ENCODE assay signal across 20 mouse cellular contexts in the genomic region with DNA sequence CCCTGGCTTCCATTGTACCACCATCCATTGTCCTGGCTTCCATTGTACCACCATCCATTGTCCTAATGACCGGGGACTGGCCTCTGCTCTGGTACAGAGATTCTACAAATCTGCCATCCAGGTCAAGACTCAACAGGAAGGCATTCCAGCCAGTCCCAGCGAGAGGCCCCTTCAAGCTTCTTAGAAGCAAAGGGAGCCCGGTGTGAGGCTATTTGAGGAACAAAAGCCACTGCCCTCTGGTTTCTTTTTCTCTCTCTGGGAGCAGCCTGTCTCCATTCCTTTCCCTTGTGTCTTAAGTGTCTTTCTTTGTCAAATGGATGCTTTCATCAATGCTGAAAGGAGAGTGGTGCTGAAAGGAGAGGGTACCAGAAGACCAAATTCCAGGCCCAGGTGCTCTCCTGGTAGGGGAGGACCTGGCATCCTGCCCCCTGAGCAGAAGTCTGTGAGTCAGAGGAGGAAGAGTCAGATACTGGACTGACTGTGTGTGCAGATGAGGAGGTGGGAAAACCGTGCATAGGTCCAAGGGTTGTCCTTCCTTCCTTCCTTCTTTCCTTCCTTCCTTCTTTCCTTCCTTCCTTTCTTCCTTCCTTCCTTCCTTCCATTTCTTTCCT. TPM values are rescaled to one million over a fixed set of nuclear protein-coding genes. Genes with fewer than 3 reads are reported as not detected.
A peak's percentile ranks its signal among the peaks of the same experiment; 100 is the strongest.
DNase-seq lines count a peak whose midpoint lies in the region; ATAC-seq lines count a peak whose summit lies in the region.
"Had no signal": no experiment of that assay in that cellular context is flagged by ENCODE, and none has a peak within 500 bp of the region (broad histone marks: within the 10 kb centered on the region; RNA-seq: fewer than 3 reads in every experiment).

No protein-coding gene starts in this region.

- no peak overlapping the region for H3K9ac ChIP-seq in neural tube, embryonic 15.5 days (replicated peaks)
- H3K9ac ChIP-seq: forebrain, embryonic 12.5 days; hindbrain, embryonic 15.5 days; liver, embryonic 12.5 days; lung, embryonic 15.5 days; midbrain, embryonic 15.5 days had no signal

- H3K4me1 ChIP-seq in neural tube, embryonic 15.5 days = no peaks in the 10 kb centered on the region
- H3K4me1 ChIP-seq: hindbrain, embryonic 15.5 days; lung, embryonic 15.5 days; midbrain, embryonic 15.5 days had no signal

- H3K27me3 ChIP-seq in neural tube, embryonic 15.5 days (replicated peaks) = no peaks in the 10 kb centered on the region
- H3K27me3 ChIP-seq: CH12.LX; forebrain, embryonic 12.5 days; hindbrain, embryonic 15.5 days; lung, embryonic 15.5 days; midbrain, embryonic 15.5 days had no signal

- WGBS in neural tube, embryonic 15.5 days = 12% methylated on average over 4 of the region's 4 CpGs

- ATAC-seq in neural tube, embryonic 15.5 days (ENCODE audit: low FRiP score) = no peak
- ATAC-seq: intestine, postnatal 0 days; liver, embryonic 12.5 days; midbrain, embryonic 15.5 days had no signal

- H3K36me3 ChIP-seq in neural tube, embryonic 15.5 days = no peaks in the 10 kb centered on the region
- H3K36me3 ChIP-seq: forebrain, embryonic 12.5 days; heart, embryonic 10.5 days; hindbrain, embryonic 15.5 days; liver, embryonic 12.5 days; lung, embryonic 15.5 days; midbrain, embryonic 15.5 days had no signal

- no peak overlapping the region for H3K4me2 ChIP-seq in neural tube, embryonic 15.5 days
- H3K4me2 ChIP-seq: forebrain, embryonic 12.5 days; hindbrain, embryonic 15.5 days; liver, embryonic 12.5 days; lung, embryonic 15.5 days; midbrain, embryonic 15.5 days had no signal

- DNase-seq in cerebellum, adult 18-20 months = peak; percentile 60 to 61
- DNase-seq in cerebellum, postnatal 4 days (ENCODE audit: low spot score in 2 of 2) = no peak
- peak; percentile 33 for DNase-seq in neural tube, embryonic 10.5 days (ENCODE audit: extremely low spot score, low spot score)
- DNase-seq in cerebellum, postnatal 36 days = peak; percentile 61 to 68
- no peak for DNase-seq in yolk sac, embryonic 10.5 days (ENCODE audit: low spot score)
- no peak for DNase-seq in right cerebral cortex, postnatal 25 days
- no peak for DNase-seq in T-cell, adult 2 months (ENCODE audit: low spot score)
- DNase-seq: adrenal gland, adult 2 months; heart, postnatal 10 days; thymus, postnatal 25 days had no signal

- H3K4me3 ChIP-seq in neural tube, embryonic 15.5 days (replicated peaks) = no peak overlapping the region
- H3K4me3 ChIP-seq: forebrain, embryonic 12.5 days; heart, embryonic 10.5 days; hindbrain, embryonic 15.5 days; layer of hippocampus, adult 2 months; liver, embryonic 12.5 days; lung, embryonic 15.5 days; midbrain, embryonic 15.5 days had no signal

- H3K9me3 ChIP-seq in neural tube, embryonic 15.5 days (replicated peaks) = no peaks in the 10 kb centered on the region
- H3K9me3 ChIP-seq: forebrain, embryonic 12.5 days; heart, embryonic 10.5 days; hindbrain, embryonic 15.5 days; liver, embryonic 12.5 days; lung, embryonic 15.5 days; midbrain, embryonic 15.5 days had no signal

- no peak overlapping the region for H3K27ac ChIP-seq in neural tube, embryonic 15.5 days (replicated peaks)
- H3K27ac ChIP-seq: forebrain, embryonic 12.5 days; heart, embryonic 10.5 days; hindbrain, embryonic 15.5 days; layer of hippocampus, adult 2 months; liver, embryonic 12.5 days; lung, embryonic 15.5 days; midbrain, embryonic 15.5 days had no signal

RNA-seq across cellular contexts. Expression of gene Akap12, which starts 16.8 kb away (rescaled TPM):
- 52.2 and 57.1 TPM in 2 replicates for polyA plus RNA-seq in neural tube, embryonic 15.5 days (2015; fragmentation: Nextera tagmentation; extraction: Ambion mirVana)

Comparison
In these comparisons a context has a peak if more than half of its experiments do, and no peak if none do; other contexts are left out.
1. DNase-seq: peak in cerebellum, adult 18-20 months (2 of 2), neural tube, embryonic 10.5 days (single experiment) and cerebellum, postnatal 36 days (2 of 2); none in cerebellum, postnatal 4 days (0 of 2), yolk sac, embryonic 10.5 days (single experiment), right cerebral cortex, postnatal 25 days (single experiment) and T-cell, adult 2 months (single experiment).